Mouse (Mus musculus) lung, postnatal 0 days (tissue): ENCODE measurements at regions not wholly inside any gene's neighbourhood (a gene's known extent, or its start where the extent isn't known, plus 50 kb on each side); places are given as distances from the start of the nearest gene placed in this dataset.

Experiments
- CTCF ChIP-seq: IDR thresholded peaks from 2 replicates; pipeline ENCODE4 v1.5.1; 2016; ENCODE audit warnings: antibody characterized with exemption, mild to moderate bottlenecking
- EP300 ChIP-seq: IDR thresholded peaks from 2 replicates; pipeline ENCODE4 v1.6.1; 2016; ENCODE audit warnings: antibody characterized with exemption, mild to moderate bottlenecking, control low read depth

DNA sequence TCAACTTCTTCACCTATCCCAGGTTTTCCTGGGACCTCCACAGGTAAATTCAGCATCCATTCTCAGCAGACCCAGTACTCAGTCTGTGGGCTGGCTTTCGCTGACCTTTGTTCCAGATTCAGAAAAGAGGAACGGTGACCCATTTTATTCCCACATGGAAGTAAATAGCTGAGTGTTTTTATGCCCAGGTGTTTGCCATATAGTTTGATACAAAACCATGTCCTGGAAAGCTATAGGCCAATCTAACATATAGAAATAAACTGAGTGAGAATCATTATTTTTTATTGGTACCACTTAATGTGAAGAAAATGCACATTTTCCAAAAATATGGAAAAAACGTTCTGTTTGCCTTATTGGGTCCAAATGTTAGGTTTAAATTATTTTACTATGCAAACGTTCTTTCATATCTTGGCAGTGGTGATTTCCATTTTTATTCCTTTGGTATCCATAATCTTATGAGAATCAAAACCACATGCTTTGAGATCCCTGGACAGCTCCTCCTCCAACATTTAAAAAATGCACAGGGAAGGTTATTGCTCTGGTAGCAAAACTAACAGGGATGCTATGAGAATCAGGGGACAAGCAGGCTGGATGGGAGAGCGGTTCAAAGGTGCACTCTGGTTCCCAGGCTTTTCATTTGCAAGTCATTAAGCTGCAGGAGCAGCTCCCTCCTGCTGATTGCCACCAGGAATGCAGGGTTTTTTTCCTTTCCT, 250.3 kb downstream of the Ttc32 start:
- TF ChIP-seq CTCF (no peak), EP300 (no peak)
